ENCODE assay signal across 8 mouse cellular contexts in genomic region chr8:121176291-121176690, GRCm38 (mm10). TPM values are rescaled to one million over a fixed set of nuclear protein-coding genes. Genes with fewer than 3 reads are reported as not detected.
DNase-seq lines count a peak whose midpoint lies in the region; ATAC-seq lines count a peak whose summit lies in the region.

No protein-coding gene starts in this region.

- H3K4me2 ChIP-seq in kidney, embryonic 16.5 days (replicated peaks; ENCODE audit: low read depth, low read length): no peak overlapping the region
- no peak overlapping the region for H3K4me2 ChIP-seq in forebrain, embryonic 15.5 days (replicated peaks)

- H3K27ac ChIP-seq in kidney, embryonic 16.5 days (ENCODE audit: low read length): peak overlapping the region; percentile 85
- H3K27ac ChIP-seq in forebrain, embryonic 15.5 days (replicated peaks): no peak overlapping the region

- H3K9ac ChIP-seq in kidney, embryonic 16.5 days (replicated peaks; ENCODE audit: low read length): no peak overlapping the region
- H3K9ac ChIP-seq in forebrain, embryonic 15.5 days (replicated peaks): no peak overlapping the region

- DNase-seq in kidney, adult 18-20 months: no peak
- peak; percentile 86 for DNase-seq in MEL-GATA-1-ER (ENCODE audit: extremely low read depth, low read depth)
- no peak for DNase-seq in spleen, adult 12 weeks (ENCODE audit: low spot score)
- no peak for DNase-seq in layer of hippocampus, adult 18-20 months (ENCODE audit: low spot score in 2 of 2)
- no peak for DNase-seq in thymus, postnatal 0 days (ENCODE audit: low spot score)

- WGBS in kidney, embryonic 16.5 days: 38% methylated on average over 3 of the region's 3 CpGs
- WGBS in forebrain, embryonic 15.5 days: 32% methylated on average over 3 of the region's 3 CpGs

- no peaks in the 10 kb centered on the region for H3K36me3 ChIP-seq in kidney, embryonic 16.5 days (ENCODE audit: insufficient read depth, low read length)
- no peaks in the 10 kb centered on the region for H3K36me3 ChIP-seq in forebrain, embryonic 15.5 days

- ATAC-seq in kidney, embryonic 16.5 days (ENCODE audit: low FRiP score, low TSS enrichment): 0 out of 2 replicates have a peak, but pooled peaks have one; percentile 18
- ATAC-seq in forebrain, embryonic 15.5 days (replicated peaks): peak; percentile 60; the same call in 1 of the 2 replicates
- peak; percentile 83 for ATAC-seq in megakaryocyte, adult 5-6 weeks (ENCODE audit: poor library complexity, severe bottlenecking)

- no peak overlapping the region for H3K4me3 ChIP-seq in kidney, embryonic 16.5 days (ENCODE audit: low read length)
- H3K4me3 ChIP-seq in forebrain, embryonic 15.5 days: no peak overlapping the region

- no peaks in the 10 kb centered on the region for H3K9me3 ChIP-seq in kidney, embryonic 16.5 days (ENCODE audit: low read length)
- H3K9me3 ChIP-seq in forebrain, embryonic 15.5 days: no peaks in the 10 kb centered on the region

- H3K4me1 ChIP-seq in kidney, embryonic 16.5 days (ENCODE audit: insufficient read depth, low read length): peaks cover 49% of the 10 kb centered on the region
- H3K4me1 ChIP-seq in forebrain, embryonic 15.5 days: peaks cover 19% of the 10 kb centered on the region

- no peaks in the 10 kb centered on the region for H3K27me3 ChIP-seq in kidney, embryonic 16.5 days (ENCODE audit: insufficient read depth, low read length)
- peaks cover 3% of the 10 kb centered on the region; the same call in 1 of the 2 replicates for H3K27me3 ChIP-seq in forebrain, embryonic 15.5 days

RNA-seq across cellular contexts. Expression of gene Foxl1, which starts 48.6 kb away (rescaled TPM):
- 6.5 and 6.7 TPM in 2 replicates for polyA plus RNA-seq in kidney, embryonic 16.5 days (2015; fragmentation: Nextera tagmentation; extraction: Ambion mirVana)
- 0.10 and 0.18 TPM in 2 replicates for polyA plus RNA-seq in forebrain, embryonic 15.5 days (2015; fragmentation: Nextera tagmentation; extraction: Ambion mirVana)
- total RNA-seq in megakaryocyte, adult 5-6 weeks (2015): not detected in 2 replicates
- not detected in 2 replicates for total RNA-seq in megakaryocyte, adult 5-6 weeks (2017)
- total RNA-seq in layer of hippocampus, adult 18-20 months (2021): not detected
- 0.10 and 0.12 TPM in 2 replicates for polyA plus RNA-seq in thymus, postnatal 0 days (2015; fragmentation: Nextera tagmentation; extraction: Ambion mirVana)

Comparison
In these comparisons a context has a peak if more than half of its experiments do, and no peak if none do; other contexts are left out.
1. ATAC-seq: peak in every context shown above with its lines; median percentile 83 in megakaryocyte, adult 5-6 weeks; 60 in forebrain, embryonic 15.5 days; 18 in kidney, embryonic 16.5 days.